Mouse (Mus musculus): Measurements from ENCODE around the gene Kcnh7.
"Not testable (repeated sequence)": the region's sequence is repeated elsewhere in the genome, so short reads cannot be mapped to it uniquely, and the experiment has no call there.

Gene Kcnh7

DNA sequence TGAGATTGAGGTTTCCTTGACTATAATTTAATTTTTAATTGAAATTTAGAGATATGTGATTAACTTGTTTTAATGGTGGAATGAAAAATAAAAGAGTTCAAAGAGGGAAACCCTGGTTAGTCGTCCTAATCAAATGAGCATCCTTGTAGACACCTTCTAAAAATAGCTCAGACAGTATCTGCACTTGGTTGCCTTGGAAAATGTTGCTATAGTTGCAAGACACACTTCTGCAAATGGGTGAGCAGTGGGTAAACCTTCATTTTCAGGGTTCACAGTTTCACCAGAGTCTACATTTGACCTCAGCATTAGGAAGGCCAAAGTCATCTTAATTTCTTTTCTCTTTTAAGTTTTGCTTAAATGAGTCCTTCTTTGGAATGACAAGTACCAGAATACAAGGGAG lies 465.7 kb downstream of the Kcnh7 start:
- in situ Hi-C loops (cut with MboI, MseI): no loop called here

DNA sequence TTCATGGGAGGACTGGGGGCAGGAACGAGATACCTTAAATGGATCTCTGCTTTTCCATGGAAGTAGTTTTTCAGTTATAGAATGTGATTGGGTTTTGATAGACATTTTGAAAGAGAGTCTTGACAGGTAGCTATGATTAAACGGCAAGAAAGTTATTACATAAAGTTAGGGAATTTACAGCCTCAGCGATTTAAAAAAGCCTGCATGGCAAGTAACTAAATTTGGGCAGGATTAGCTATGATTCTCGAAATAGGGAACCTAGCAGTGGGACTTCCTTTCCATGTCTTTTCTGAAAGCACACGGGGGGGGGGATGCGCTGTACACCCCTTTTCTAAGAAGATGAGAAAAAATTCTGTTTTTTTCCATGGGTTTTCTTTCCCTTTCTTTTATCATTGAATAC lies 466.8 kb downstream of the Kcnh7 start:
- in situ Hi-C loops (cut with MboI, MseI): no loop called here

DNA sequence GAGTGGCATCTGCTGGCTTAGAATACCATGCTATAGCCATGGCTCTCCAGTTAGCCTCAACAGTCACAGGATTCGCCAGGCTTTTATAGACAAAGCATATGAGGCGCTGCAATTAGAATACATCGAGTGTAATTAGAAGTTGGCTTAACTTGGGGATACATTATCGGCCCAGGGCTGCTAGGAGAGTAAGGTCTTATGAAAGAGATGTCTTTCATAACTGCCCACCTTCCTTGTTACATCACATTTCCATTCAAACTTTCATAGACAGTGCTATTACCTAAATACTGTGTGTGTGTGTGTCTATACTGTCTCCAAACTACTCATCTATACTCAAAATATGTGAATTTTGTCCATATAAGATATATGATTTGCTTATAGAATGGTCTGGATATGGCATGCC lies 468.8 kb downstream of the Kcnh7 start:
- in situ Hi-C loops (cut with MboI, MseI): no loop called here

DNA sequence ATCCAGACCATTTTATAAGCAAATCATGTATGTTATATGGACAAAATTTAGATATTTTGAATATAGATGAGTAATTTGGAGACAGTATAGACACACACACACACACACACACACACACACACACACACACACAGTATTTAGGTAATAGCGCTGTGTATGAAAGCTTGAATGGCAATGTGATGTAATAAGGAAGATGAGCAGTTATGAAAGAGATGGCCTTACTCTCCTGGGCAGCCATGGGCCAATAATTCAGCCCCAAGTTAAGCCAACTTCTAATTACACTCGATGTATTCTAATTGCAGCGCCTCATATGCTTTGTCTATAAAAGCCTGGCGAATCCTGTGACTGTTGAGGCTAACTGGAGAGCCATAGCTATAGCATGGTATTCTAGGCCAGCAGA lies 469.7 kb downstream of the Kcnh7 start:
- in situ Hi-C loops (cut with MboI, MseI): not testable (repeated sequence)

DNA sequence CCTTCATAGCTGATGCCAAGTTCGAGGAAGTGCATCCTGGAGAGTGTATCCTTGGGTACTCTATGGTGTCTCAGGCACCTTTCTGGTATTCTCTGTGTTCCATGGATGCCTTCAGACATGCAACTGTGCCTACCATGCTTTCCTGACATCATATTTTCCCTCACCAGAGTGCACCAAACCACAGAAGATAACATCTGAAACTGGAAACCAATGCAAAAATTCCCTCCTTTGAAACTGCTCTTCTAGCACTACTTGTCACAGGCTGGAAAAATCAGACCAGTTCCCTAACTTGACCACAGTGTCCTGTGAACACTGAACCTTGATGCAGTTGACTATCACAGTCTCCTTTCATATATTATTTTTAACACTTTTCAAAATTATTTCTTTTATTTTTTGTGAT lies 474.5 kb downstream of the Kcnh7 start:
- in situ Hi-C loops (cut with MboI, MseI): no loop called here

DNA sequence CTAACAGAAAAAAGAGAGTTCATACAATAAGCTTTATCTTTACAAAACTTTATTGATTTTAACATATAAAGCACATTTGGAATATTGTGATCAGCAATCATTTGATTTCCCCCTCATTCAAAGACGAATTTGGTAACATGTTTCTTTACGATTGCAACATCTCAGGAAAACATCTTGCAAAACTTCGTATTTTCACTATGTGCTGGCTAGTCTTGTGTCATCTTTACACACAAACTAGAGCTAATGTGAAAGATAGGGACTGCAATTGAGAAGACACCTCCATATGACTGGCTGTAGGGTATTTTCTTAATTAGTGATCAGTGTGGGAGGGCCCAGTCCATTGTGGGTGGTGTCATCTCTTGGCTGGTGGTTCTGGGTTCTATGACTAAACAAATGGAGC lies 477.8 kb downstream of the Kcnh7 start:
- in situ Hi-C loops (cut with MboI, MseI): no loop called here

DNA sequence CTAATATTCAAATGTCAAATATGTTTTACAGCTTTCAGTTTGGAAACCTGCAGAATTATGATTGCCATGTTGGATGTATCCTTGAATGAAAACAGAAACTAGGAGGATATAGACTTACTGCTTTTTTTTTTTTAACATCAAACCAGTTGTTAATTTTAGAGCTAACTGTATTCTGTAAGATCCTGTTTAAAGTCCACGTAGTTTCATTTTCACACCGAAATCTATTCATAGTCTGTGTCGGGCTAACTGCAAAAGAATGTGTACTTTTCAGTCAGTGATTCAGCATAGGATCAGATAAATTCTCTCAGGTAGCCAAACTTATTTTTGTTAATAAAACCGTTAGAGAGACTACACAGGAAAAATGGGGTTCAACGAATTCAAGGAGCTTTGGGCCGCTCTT lies 498.2 kb downstream of the Kcnh7 start:
- in situ Hi-C loops (cut with MboI, MseI): no loop called here

DNA sequence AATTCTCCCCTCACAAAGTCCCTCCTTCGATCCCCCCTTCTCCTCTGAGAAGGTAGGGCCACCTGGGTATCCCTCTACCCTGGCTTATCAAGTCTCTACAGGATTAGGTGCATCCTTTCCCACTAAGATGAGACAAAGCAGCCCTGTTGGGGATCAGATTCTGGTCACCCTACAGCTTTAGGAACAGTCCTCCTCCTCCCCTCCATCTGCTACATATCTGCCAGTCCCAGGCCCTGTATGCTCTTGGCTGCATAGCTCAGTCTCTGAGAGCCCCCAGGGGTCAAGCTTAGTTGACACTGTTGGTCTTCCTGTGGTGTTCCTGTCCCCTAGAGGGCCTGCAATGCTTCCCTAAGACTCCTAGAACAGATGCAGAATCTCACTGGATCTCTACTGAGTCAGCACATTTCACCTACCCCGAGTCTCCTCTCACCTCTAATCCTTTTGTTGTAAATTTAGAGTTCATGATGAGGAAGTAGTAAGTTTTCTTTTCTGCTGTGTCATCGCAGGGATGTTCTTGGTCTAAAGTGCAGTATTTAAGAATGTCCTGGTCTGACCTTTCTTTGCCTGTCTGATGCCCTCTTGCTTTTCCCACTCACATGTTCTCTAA lies 499.0 kb downstream of the Kcnh7 start:
- in situ Hi-C loops (cut with MboI, MseI): no loop called here

DNA sequence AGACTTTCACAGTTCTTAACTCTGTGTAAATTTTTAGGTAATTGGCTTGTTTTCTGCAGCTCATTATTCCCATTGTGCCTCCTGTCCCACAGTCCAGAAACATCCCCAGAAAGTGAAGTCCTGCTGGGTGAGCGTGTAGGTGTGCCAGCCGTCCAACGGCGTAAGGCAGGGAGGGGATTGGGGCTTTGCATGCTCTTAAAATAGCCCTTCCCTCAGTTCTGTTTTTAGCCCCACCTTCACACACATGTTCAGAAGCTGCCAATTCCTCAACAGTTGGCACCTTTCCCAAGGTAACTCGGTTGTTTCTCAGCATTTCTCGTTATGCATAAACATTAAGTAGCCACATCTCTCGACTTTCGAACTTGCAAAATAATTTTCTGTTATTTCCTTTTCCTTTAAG lies 502.4 kb downstream of the Kcnh7 start:
- in situ Hi-C loops (cut with MboI, MseI): no loop called here

DNA sequence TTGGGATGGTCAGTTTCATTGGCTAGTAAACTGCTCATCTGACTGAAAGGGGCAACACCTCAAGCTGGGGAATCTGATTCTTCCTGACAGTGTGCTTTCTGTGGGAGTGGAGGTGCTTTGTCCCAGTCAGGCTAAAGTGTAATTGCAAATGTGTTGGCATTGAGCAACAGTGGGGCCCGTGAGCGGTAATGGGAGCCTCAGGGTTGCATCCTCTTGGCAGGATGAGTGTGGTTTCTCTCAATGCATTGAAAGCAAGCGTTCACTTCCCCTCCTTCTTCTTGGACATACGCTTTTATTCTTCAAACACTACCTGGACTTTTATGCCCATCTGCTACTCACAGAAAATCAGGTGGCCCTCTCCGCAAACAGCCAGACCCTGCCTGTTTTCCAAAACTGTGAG lies 511.3 kb downstream of the Kcnh7 start:
- in situ Hi-C loops (cut with MboI, MseI): no loop called here

DNA sequence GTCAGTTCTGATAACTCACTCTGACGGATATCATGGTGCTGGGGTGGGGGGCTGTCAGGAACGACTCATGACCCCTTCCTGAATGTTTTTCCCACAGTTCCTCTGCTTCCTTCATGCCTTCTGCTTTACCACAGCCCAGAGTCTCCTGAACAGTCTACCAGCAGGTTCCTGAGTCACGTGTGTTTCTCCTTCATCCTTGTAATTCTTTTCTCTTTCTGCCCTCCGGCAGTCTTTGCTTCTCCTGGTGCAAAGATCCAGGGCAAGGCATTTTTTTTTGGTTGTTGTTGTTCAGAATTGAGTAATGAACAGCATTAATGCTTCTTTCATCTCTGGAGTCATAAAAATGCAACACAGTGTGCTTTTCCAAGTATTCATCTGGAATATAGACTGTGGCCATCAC lies 513.3 kb downstream of the Kcnh7 start:
- in situ Hi-C loops (cut with MboI, MseI): no loop called here

DNA sequence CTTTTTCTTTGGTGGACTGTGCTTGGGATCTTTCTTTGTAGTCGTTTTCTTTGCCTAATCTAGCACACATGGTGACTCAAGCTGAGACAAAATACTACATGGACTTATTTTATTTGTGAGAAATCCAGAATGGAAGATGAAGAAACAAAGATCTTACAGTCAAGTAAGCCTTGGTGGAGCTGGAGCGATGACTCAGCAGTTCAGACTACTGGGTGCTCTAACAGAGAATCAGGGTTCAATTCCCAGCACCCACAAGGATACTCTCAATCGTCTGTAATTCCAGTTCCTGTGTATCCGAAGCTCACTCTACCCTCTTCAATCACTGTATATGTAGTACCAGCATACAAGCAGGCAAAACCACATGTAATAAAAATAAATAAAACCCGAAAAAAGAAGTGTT lies 513.8 kb downstream of the Kcnh7 start:
- in situ Hi-C loops (cut with MboI, MseI): no loop called here

DNA sequence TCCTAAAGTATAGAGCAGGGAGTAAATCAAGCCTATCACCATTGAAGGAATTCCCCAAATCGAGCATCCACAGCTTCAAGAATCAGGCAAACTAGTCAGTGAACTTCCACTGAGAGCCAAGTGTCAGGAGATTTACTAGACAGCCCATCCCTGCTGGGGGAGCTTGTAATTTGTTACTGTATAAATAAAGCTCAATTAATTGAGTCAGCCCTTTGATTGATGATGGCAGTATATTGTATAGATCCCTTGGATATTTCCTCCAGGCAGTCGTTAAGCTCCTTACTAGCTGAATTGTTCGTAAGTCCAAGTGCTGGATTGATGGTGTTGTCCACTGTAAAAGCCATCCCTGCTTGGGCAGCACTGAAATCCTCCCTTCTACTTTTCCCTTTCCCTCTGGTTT lies 514.2 kb downstream of the Kcnh7 start:
- in situ Hi-C loops (cut with MboI, MseI): loop anchor here (10.0 kb wide), 1 partner anchor 1375 kb away; no protein-coding TSS in a partner anchor

DNA sequence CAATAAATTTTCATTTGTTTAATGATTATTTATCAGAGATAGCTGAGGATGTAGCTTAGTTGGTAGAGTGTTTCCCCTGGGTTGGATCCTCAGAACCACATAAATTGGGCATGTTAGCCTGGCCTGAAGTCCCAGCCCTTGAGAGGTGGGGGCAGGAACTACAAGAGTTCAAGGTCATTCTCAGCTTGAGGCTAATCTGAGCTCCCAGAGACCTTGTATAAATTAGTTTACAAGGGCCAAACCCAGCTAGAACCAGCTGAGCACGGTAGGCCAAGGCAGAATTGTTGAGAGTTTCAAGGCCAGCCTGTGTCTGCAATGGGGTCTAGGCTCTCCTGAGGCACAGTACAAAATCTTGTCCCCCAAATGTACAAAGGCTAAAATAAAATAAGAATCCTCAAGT lies 518.6 kb downstream of the Kcnh7 start:
- in situ Hi-C loops (cut with MboI, MseI): loop anchor here (10.0 kb wide), 1 partner anchor 1371 kb away; no protein-coding TSS in a partner anchor

DNA sequence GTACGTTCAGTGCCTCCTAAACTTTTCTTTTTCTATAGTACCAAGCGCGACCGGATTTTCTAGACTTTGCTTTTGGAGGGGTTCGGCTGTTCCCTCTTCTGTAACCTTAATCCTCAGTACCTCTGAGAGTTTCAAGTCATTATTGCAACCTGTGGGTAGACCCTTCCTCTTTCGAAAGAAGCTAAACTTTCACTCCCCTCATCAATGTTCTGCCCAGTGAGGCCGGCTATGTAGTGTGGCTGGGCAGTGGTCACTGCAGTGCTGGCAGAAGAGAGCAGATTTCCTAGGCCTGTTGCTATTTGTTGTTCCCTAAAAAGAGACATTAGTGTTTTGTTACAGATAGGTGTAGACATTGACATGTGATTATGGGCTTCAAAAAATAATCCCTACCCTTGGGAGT lies 519.2 kb downstream of the Kcnh7 start:
- in situ Hi-C loops (cut with MboI, MseI): loop anchor here (10.0 kb wide), 1 partner anchor 1370 kb away; no protein-coding TSS in a partner anchor

DNA sequence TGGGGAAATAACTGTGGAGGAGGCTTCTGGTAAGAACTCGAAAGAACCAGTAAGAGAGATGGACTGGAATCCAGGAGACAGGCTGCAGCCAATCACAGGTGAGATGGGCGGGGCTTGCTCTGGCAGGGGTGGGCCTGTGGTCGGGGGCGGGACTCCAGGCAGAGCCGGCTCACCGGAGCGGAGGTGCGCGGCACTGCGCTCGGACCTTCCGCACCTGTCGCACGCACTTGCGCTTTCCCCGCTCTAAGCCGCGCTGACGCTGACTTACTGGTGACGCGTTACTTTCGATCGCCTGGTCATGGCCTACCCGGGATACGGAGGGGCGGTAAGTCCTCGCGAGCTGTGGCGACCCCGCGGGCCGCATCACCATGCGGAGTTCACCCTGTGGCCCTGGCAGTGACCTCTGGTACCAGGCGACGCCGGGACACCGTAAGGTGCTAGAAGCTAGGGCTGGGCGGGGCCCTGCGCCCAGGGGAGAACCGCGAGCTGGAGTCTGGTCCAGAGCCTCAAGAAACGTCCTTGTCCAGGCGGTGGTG lies 519.9 kb downstream of the Kcnh7 start, which contains the start of gene Gca:
Gca (plus strand) TSS at position 151 of the 536 bp plus-strand sequence.
- in situ Hi-C loops (cut with MboI, MseI): loop anchor here (10.0 kb wide), 1 partner anchor 1369 kb away; no protein-coding TSS in a partner anchor

DNA sequence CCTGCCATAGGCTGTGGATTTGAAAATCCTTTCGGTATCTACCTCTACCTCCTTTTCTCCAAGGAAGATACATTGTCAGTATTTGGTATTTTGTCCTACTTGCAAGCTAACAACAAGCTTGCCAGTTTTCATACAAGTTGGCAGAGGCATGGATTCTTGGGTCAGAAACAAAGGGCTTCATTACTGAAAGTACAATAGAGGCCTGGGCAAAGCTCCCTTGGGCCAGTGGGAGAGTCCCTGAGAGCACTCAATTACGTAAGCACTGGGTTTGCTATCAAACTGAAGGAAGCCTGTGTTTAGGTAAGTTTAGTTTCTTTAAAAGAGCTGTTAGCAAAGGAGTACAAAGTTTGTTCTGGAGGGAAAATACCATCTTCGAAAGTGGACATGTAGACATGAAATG lies 521.5 kb downstream of the Kcnh7 start:
- in situ Hi-C loops (cut with MboI, MseI): loop anchor here (10.0 kb wide), 1 partner anchor 1368 kb away; no protein-coding TSS in a partner anchor

DNA sequence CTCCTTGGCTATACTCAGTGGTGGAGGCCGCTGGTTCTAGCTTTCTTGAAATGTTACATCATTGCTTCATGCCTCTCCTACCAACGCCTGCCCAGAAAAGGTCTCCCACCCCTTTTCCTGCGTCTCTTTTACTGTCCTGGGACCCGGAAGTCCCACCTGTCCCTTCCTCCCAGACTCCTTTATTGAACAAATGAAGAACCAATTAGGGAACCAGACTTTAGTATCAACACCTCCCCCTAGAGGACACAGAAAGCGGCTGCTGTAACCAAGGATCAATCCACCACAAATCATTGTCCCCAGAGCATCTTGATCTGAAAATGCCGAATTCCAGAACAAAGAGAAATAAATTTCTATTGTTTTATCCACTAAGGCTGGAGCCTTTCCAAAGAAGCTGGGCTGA lies 523.5 kb downstream of the Kcnh7 start:
- in situ Hi-C loops (cut with MboI, MseI): loop anchor here (10.0 kb wide), 1 partner anchor 1366 kb away; no protein-coding TSS in a partner anchor

DNA sequence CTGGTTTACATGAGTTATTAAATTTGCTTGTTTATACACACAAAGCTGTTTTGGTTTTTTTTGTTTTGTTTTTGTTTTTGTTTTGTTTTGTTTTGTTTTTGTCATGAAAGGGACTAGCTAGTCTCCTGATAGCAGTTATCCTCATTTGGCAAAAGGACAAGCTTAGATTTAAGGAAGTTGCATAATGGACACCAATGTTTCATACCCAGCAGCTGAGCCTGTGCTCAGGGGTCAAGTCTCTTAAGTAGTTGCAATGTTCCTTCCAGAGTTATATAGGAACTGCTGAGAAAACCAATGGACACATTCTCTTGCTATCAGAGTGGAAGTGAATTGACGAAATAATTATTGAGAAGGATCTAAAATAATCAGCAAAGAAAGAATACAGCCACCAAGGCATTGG lies 528.0 kb downstream of the Kcnh7 start:
- in situ Hi-C loops (cut with MboI, MseI): no loop called here

DNA sequence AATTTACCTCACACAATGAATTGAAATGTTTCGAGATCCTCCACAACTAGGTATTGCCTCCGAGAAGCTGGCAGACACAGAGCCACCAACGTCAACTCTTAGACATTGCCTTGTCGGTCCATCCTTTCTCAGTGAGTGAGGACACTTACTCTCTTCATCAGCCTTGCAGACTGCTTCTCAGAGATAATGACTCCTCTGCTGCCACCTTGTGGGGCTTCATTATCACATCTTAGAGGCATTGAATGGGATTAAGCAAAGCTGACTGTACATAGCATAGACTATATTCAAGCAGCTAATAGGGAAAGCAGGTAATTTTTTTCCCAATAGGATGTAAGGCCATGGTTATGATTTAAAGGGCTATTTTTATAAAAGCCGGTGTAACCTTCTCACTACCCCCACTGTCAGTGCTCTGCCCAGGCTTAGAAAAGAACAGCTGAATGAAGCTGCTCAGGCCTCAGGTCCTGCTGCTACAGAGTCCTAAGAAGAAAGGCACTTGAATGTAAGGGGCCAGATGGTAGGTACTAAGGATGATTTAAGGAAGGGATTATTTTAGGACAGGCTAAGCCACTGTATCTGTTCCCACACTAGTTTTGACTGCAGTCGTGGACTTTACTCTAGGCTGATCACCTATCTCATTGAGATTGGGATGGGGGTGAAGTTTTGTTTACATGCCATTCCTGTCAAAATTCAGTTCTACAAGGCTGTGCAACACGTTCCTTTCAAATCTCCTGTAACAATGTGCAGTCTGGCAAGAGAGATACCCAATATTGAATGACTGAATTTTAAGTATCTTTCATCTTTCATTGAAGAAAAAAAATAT lies 529.4 kb downstream of the Kcnh7 start:
- in situ Hi-C loops (cut with MboI, MseI): no loop called here

DNA sequence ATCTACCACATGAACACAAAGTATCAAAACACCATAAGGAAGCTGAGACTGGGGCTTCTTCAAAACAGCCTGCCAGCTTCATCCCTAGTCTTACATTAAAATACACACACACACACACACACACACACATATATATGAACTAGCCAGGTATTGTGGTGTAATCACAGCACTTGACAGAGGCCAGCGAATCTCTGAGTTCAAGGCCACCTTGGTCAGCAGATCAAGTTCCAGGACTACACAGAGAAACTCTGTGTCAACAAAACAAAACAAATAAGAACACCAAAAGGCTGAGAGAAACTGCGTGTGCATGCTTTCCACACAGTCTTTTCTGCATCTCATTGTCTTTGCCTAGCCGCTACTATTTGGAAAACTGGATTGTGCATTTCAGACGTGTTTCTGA lies 531.6 kb downstream of the Kcnh7 start:
- in situ Hi-C loops (cut with MboI, MseI): no loop called here

DNA sequence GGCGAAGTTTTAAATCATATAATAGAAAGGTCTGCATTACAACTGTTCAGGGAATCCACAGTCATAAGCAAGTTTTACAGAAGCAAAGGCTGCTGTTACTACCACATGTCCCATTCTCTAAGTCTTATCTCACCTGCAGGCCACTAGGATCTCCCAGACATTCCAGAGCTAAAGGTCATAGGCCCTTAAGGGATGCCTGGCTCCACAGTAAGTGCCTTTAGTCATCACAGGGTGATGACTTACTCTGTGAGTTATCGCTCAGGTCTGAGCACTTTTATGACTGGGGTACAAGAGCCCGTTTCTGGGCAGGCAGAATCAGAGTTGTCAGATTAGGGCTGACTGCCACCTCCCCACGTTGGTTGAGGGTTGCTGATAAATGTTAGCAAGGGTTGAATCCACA lies 532.2 kb downstream of the Kcnh7 start:
- in situ Hi-C loops (cut with MboI, MseI): no loop called here

Measured in T-helper 1 cell (primary cell).